Mouse (Mus musculus) embryo, embryonic 11.5 days (tissue): ENCODE results near the gene Slc25a5.

Experiments
- DNase-seq: peaks from one replicate; pipeline ENCODE4 v3.0.0-alpha.2; 2012; ENCODE audit warnings: low read depth, low spot score

Gene Slc25a5

GRCm38 (mm10) chrX:36837069-36837676 is 41.7 kb downstream of the Slc25a5 start:
- DNase-seq: no peak

GRCm38 (mm10) chrX:36839391-36839790 is 43.9 kb downstream of the Slc25a5 start:
- no peak for DNase-seq

GRCm38 (mm10) chrX:36841698-36842097 is 46.2 kb downstream of the Slc25a5 start:
- DNase-seq: no peak

GRCm38 (mm10) chrX:36843346-36843990 is 48.0 kb downstream of the Slc25a5 start:
- DNase-seq: no peak

GRCm38 (mm10) chrX:36847152-36847551 is 51.7 kb downstream of the Slc25a5 start:
- DNase-seq: no peak
